Mouse (Mus musculus) NIH3T3 (cell line): ENCODE measurements around the gene Xcr1.
A peak's percentile ranks its signal among the peaks of the same experiment; 100 is the strongest.

ENCODE experiments used
- DNase-seq: peaks from one replicate; pipeline ENCODE4 v3.0.0-alpha.2; 2012; ENCODE audit warnings: low read depth

Gene Xcr1

GRCm38 (mm10) chr9:123861929-123862328, at the start of gene Xcr1:
Gene Xcr1 (minus strand): TSS chr9:123862029.
- DNase-seq, result no peak

- DNase-seq, result no peak
These were observed 10.2 kb upstream of the Xcr1 start for GRCm38 (mm10) chr9:123872049-123872448.

- DNase-seq, result no peak
These were observed 7.4 kb upstream of the Xcr1 start for GRCm38 (mm10) chr9:123869167-123869784.

- no peak for DNase-seq
These were observed 1.8 kb upstream of the Xcr1 start for GRCm38 (mm10) chr9:123863641-123864040.

GRCm38 (mm10) chr9:123862895-123863616, 1.2 kb upstream of the Xcr1 start:
- no peak for DNase-seq

GRCm38 (mm10) chr9:123856836-123857235, 5.0 kb downstream of the Xcr1 start:
- DNase-seq, result no peak

GRCm38 (mm10) chr9:123852449-123853390, 9.1 kb downstream of the Xcr1 start:
- DNase-seq, result peak; percentile 10

- peak; percentile 92 for DNase-seq
These were observed 9.9 kb downstream of the Xcr1 start, which contains the start of gene Fyco1 for GRCm38 (mm10) chr9:123851713-123852448. Gene Fyco1 (minus strand): TSS chr9:123851899.

- DNase-seq, result peak; percentile 83
These were observed 10.6 kb downstream of the Xcr1 start for GRCm38 (mm10) chr9:123851062-123851712.

- peak; percentile 82 for DNase-seq
These were observed 11.1 kb downstream of the Xcr1 start for GRCm38 (mm10) chr9:123850705-123851061.

- peak; percentile 39 for DNase-seq
These were observed 11.7 kb downstream of the Xcr1 start for GRCm38 (mm10) chr9:123849976-123850695.

- DNase-seq, result no peak
These were observed 15.3 kb downstream of the Xcr1 start for GRCm38 (mm10) chr9:123846490-123846889.

GRCm38 (mm10) chr9:123845120-123845519, 16.7 kb downstream of the Xcr1 start:
- peak; percentile 44 for DNase-seq

- DNase-seq, result no peak
These were observed 17.4 kb downstream of the Xcr1 start for GRCm38 (mm10) chr9:123844468-123844867.

GRCm38 (mm10) chr9:123840243-123840642, 21.6 kb downstream of the Xcr1 start:
- DNase-seq, result peak; percentile 48

- DNase-seq, result no peak
These were observed 26.0 kb downstream of the Xcr1 start for GRCm38 (mm10) chr9:123835851-123836250.

GRCm38 (mm10) chr9:123828916-123829315, 32.9 kb downstream of the Xcr1 start:
- DNase-seq, result no peak

GRCm38 (mm10) chr9:123826631-123827030, 35.2 kb downstream of the Xcr1 start:
- no peak for DNase-seq

GRCm38 (mm10) chr9:123818601-123819000, 43.2 kb downstream of the Xcr1 start:
- DNase-seq, result peak; percentile 81

- peak; percentile 12 for DNase-seq
These were observed 45.8 kb downstream of the Xcr1 start for GRCm38 (mm10) chr9:123815996-123816395.

GRCm38 (mm10) chr9:123815444-123815843, 46.4 kb downstream of the Xcr1 start:
- peak; percentile 32 for DNase-seq
